Mouse (Mus musculus) liver, postnatal 0 days (tissue): ENCODE measurements around the gene Tmpo. TPM values are rescaled to one million over a fixed set of nuclear protein-coding genes. Genes with fewer than 3 reads are reported as not detected.

Source experiments
- ATAC-seq: fragments of 200-750 bp; cut with Nextera tagmentation; 2 replicates; pipeline ENCODE4 v1.8.0; 2017; ENCODE audit warnings: mild to moderate bottlenecking, moderate library complexity
- DNase-seq: peaks from one replicate; pipeline ENCODE4 v3.0.0-alpha.2; 2016
- H3K27ac ChIP-seq: fragments of 300-500 bp; sonication (generic); 2 replicates; pipeline ENCODE4 v1.5.1; 2014; ENCODE audit warnings: antibody characterized with exemption, moderate library complexity, mild to moderate bottlenecking, low read depth
- H3K27me3 ChIP-seq: fragments of 300-500 bp; sonication (generic); 2 replicates; pipeline ENCODE4 v1.6.1; 2014; ENCODE audit warnings: low read length, control low read depth, mixed read lengths; ENCODE audit not compliant: insufficient read depth
- H3K36me3 ChIP-seq: fragments of 300-500 bp; sonication (generic); replicated peaks from 2 replicates; pipeline ENCODE4 v1.6.1; 2014; ENCODE audit warnings: mild to moderate bottlenecking, control low read depth, low read length, moderate library complexity, mixed read lengths; ENCODE audit not compliant: insufficient read depth
- H3K4me1 ChIP-seq: fragments of 300-500 bp; sonication (generic); 2 replicates; pipeline ENCODE4 v1.6.1; 2014; ENCODE audit warnings: antibody characterized with exemption, mild to moderate bottlenecking, control low read depth; ENCODE audit not compliant: insufficient read depth
- H3K4me2 ChIP-seq: fragments of 300-500 bp; sonication (generic); 2 replicates; pipeline ENCODE4 v1.6.1; 2014; ENCODE audit warnings: low read depth, mild to moderate bottlenecking, low read length, moderate library complexity, mixed read lengths
- H3K4me3 ChIP-seq: fragments of 300-500 bp; sonication (generic); 2 replicates; pipeline ENCODE4 v1.5.1; 2014; ENCODE audit warnings: low read depth, low read length
- H3K9ac ChIP-seq: fragments of 300-500 bp; sonication (generic); replicated peaks from 2 replicates; pipeline ENCODE4 v1.6.1; 2014; ENCODE audit warnings: mild to moderate bottlenecking, moderate library complexity
- H3K9me3 ChIP-seq: fragments of 300-500 bp; sonication (generic); 2 replicates; pipeline ENCODE4 v1.6.1; 2016; ENCODE audit warnings: mild to moderate bottlenecking, control low read depth, low read length, mixed read lengths
- CTCF ChIP-seq: sonication (generic); IDR thresholded peaks from 2 replicates; pipeline ENCODE4 v1.5.1; 2016; ENCODE audit warnings: antibody characterized with exemption, low read depth
- EP300 ChIP-seq: IDR thresholded peaks from 2 replicates; pipeline ENCODE4 v1.6.1; 2016; ENCODE audit warnings: antibody characterized with exemption, low read depth, mild to moderate bottlenecking
- WGBS: fragments of 180-500 bp; shearing (Covaris S2); extraction: QIAGEN DNeasy Blood & Tissue Kit; methylation state at CpG from one replicate; pipeline ENCODE4 v1.1.7; 2014; ENCODE audit not compliant: insufficient replicate concordance; 5-methylcytosine and 5-hydroxymethylcytosine counted together
- polyA plus RNA-seq: library from polyadenylated mRNA; unstranded; fragments of >200 nt; fragmentation: Nextera tagmentation; extraction: Ambion mirVana; gene quantifications from 2 replicates; pipeline ENCODE4 v1.2.1, GENCODE M21; 2015

The Tmpo gene
- polyA plus RNA-seq, 1 experiment from 2014 or later = 64.1 TPM

DNA sequence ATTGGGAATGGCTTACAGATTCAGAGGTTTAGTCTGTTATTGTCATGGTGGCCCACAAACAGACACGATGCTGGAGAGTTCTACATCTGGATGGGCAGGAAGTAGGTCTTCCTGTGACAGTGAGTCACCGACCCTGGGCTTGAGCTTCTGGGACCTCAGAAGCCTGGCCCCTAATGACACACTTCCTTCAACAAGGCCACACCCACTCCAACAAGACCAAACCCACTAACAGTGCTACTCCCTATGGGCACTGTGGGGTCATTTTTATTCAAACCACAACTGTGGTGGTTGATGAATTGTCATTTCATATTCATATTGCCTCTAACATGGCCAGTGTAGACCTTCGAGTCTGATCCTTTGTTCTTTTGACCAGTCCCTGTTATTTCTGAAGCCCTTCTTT lies 42.8 kb downstream of the Tmpo start:
- ATAC-seq = peak; percentile 60
- H3K36me3 ChIP-seq = no peaks in the 10 kb centered on the region
- H3K27me3 ChIP-seq = no peaks in the 10 kb centered on the region
- WGBS = 43% methylated on average over 3 of the region's 3 CpGs
- no peaks in the 10 kb centered on the region for H3K9me3 ChIP-seq
- TF ChIP-seq EP300 (no peak), CTCF (no peak)
- no peak overlapping the region for H3K4me3 ChIP-seq
- H3K27ac ChIP-seq = no peak overlapping the region
- 0 out of 2 replicates have a peak, but pooled peaks cover 4% of the 10 kb centered on the region for H3K4me1 ChIP-seq
- H3K4me2 ChIP-seq = no peak overlapping the region
- no peak overlapping the region for H3K9ac ChIP-seq
- DNase-seq = no peak

DNA sequence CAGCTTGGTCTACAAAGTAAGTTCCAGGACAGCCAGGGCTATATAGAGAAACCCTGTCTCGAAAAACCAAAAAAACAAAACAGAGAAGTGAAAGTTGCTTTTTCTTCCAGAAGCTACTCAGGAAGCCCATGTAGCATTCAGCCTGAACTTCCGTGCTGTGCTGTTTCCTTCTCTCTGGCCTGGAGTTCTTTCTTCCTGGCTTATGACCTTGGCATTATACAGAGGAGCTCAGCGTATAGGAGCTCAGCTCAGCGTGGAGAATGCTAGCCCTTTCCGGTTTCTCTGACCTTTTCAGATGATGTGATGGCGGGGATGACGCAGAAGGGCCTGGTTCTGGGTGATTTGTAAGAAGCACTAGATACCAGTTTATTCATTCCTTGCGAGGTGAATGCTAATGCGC lies 43.7 kb downstream of the Tmpo start:
- H3K4me2 ChIP-seq = no peak overlapping the region
- H3K27ac ChIP-seq = peak overlapping the region; percentile 64
- H3K27me3 ChIP-seq = no peaks in the 10 kb centered on the region
- no peak overlapping the region for H3K9ac ChIP-seq
- H3K9me3 ChIP-seq = no peaks in the 10 kb centered on the region
- ATAC-seq (peak; percentile 55), DNase-seq (no peak)
- H3K36me3 ChIP-seq = no peaks in the 10 kb centered on the region
- 0 out of 2 replicates have a peak, but pooled peaks cover 4% of the 10 kb centered on the region for H3K4me1 ChIP-seq
- WGBS = 68% methylated on average over 9 of the region's 9 CpGs
- TF ChIP-seq EP300 (no peak), CTCF (no peak)
- H3K4me3 ChIP-seq = no peak overlapping the region

- WGBS = 88% methylated on average over 7 of the region's 7 CpGs
- Histone ChIP-seq H3K9me3 (no peaks in the 10 kb centered on the region), H3K4me3 (no peak overlapping the region), H3K27me3 (no peaks in the 10 kb centered on the region), H3K9ac (no peak overlapping the region), H3K27ac (no peak overlapping the region), H3K4me1 (0 out of 2 replicates have a peak, but pooled peaks cover 4% of the 10 kb centered on the region), H3K36me3 (no peaks in the 10 kb centered on the region), H3K4me2 (no peak overlapping the region)
- TF ChIP-seq CTCF (no peak), EP300 (no peak)
- ATAC-seq (no peak), DNase-seq (no peak)
Measured at GRCm38 (mm10) chr10:91135302-91135972, 45.7 kb downstream of the Tmpo start.

DNA sequence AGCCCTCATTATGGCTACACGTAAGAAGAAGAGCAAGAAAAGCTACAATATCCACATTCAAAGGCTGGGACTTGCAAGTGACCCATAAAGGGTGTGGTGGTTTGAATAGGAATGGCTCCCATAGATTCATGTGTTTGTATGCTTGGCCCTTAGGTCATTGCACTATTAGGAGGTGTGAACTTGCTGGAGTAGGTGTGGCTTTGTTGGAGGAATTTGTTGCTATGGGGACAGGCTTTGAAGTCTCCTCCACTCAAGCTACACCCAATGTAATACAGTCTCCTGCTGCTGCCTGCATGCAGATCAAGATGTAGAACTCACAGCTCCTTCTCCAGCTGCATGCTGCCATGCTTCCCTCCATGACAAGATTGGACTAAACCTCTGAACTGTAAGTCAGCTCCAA lies 49.5 kb downstream of the Tmpo start:
- no peaks in the 10 kb centered on the region for H3K36me3 ChIP-seq
- WGBS = 83% methylated on average over 1 of the region's 1 CpGs

DNA sequence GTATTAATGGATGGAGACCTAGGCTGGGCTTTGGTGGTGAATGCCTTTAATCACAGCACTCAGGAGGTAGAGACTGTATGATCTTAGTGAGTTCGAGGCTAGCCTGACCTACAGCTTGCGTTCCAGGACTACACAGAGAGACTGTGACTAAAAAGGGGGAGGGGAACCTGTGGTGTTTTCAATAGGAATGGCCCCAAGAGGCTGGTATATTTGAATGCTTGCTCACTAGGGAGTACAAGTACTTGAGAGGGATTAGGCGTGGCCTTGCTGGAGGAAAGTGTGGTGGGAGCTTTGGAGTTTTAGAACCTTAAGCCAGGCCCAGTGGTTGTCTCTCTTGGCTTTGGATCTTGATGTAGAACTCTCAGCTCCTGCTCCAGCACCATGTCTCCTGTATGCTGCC lies 50.3 kb downstream of the Tmpo start:
- H3K4me2 ChIP-seq = no peak overlapping the region
- TF ChIP-seq CTCF = no peak
- no peak for TF ChIP-seq EP300
- 87% methylated on average over 3 of the region's 3 CpGs for whole genome bisulfite sequencing
- DNase-seq (no peak), ATAC-seq (no peak)
- no peak overlapping the region for H3K27ac ChIP-seq
- H3K9me3 ChIP-seq = no peaks in the 10 kb centered on the region
- H3K27me3 ChIP-seq = no peaks in the 10 kb centered on the region
- H3K36me3 ChIP-seq = no peaks in the 10 kb centered on the region
- H3K4me3 ChIP-seq = no peak overlapping the region
- no peak overlapping the region for H3K9ac ChIP-seq
- no peaks in the 10 kb centered on the region for H3K4me1 ChIP-seq

More for the DNA sequence above, 49.5 kb downstream of the Tmpo start:
- no peak overlapping the region for H3K4me3 ChIP-seq
- no peaks in the 10 kb centered on the region for H3K27me3 ChIP-seq
- H3K27ac ChIP-seq = no peak overlapping the region
- no peaks in the 10 kb centered on the region for H3K4me1 ChIP-seq
- no peak overlapping the region for H3K4me2 ChIP-seq
- H3K9ac ChIP-seq = no peak overlapping the region
- TF ChIP-seq EP300 = no peak
- no peak for TF ChIP-seq CTCF
- H3K9me3 ChIP-seq = no peaks in the 10 kb centered on the region
- ATAC-seq (no peak), DNase-seq (no peak)

GRCm38 (mm10) chr10:91128551-91129160 lies 52.5 kb downstream of the Tmpo start:
- Histone ChIP-seq H3K4me3 (no peak overlapping the region), H3K4me2 (no peak overlapping the region), H3K4me1 (peaks cover 6% of the 10 kb centered on the region; the same call in 1 of the 2 replicates), H3K9ac (no peak overlapping the region), H3K9me3 (no peaks in the 10 kb centered on the region), H3K36me3 (no peaks in the 10 kb centered on the region), H3K27ac (no peak overlapping the region), H3K27me3 (no peaks in the 10 kb centered on the region)
- ATAC-seq = no peak
- 61% methylated on average over 1 of the region's 1 CpGs for WGBS
- no peak for DNase-seq
- TF ChIP-seq CTCF = no peak
- TF ChIP-seq EP300 = no peak
